Mouse (Mus musculus) CD4-positive naive resting alpha-beta T cell, adult 76 days (primary cell): ENCODE data around the gene Vmn2r74. TPM values are rescaled to one million over a fixed set of nuclear protein-coding genes. Genes with fewer than 3 reads are reported as not detected.

Source experiments
- total RNA-seq: library from RNA; stranded (reverse); gene quantifications from one replicate; pipeline ENCODE4 v1.2.4, GENCODE M21; 2023

Vmn2r74 gene
- total RNA-seq: not detected

DNA sequence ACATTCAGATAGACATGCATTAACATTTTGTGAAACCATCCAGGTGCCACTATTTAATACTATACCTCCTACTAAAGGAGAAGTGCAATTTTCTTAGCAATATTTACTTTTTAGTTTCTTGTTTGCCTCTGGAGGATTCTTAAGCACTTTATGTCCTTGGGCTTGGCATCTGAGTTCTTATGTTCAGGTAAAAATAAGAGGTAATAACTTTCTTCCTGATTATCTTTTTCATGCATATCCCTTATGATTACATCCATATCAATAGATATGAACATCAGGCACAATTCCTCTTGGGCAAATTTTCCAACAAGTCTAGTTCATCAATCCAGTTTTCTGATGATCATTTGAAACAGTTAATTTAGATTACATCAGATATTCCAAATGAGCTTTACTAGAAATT lies at the start of gene Vmn2r74:
Gene Vmn2r74 (minus strand): TSS at position 101 of the 400 bp plus-strand sequence.

Other genes with a start within 250 kb of the Vmn2r74 start
- not detected for gene Vmn2r72, start 206.5 kb downstream of the Vmn2r74 start, total RNA-seq
- not detected for gene Vmn2r73, start 85.4 kb downstream of the Vmn2r74 start, total RNA-seq
- gene Vmn2r75, start 210.1 kb upstream of the Vmn2r74 start, total RNA-seq: not detected